Mouse (Mus musculus): ENCODE measurements around the gene Sccpdh.

Gene Sccpdh

GRCm38 (mm10) chr1:179668013-179668805 is at the start of gene Sccpdh:
Gene Sccpdh (plus strand): TSS chr1:179668210.
- peak; percentile 83 for DNase-seq (ENCODE audit: extremely low spot score)

DNA sequence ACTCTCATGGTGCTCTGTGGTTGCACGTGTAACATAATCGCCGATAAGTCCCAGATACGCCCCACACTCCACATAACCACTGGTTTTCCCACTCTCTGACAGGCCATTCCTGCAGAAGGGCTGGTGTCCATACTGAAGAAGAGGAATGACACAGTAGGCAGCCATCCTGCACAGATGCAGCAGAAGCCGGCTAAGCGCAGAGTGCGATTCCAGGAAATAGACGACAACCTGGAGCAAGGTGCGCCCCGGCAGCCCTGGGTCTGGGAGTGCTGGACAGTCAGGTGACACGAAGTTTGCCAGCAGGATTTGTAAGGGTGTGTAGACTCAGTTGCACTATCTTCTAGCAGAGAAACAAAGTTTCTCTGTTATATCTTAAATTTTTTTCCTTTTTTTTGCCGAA is 45.3 kb upstream of the Sccpdh start:
- DNase-seq (ENCODE audit: extremely low spot score), result no peak

DNA sequence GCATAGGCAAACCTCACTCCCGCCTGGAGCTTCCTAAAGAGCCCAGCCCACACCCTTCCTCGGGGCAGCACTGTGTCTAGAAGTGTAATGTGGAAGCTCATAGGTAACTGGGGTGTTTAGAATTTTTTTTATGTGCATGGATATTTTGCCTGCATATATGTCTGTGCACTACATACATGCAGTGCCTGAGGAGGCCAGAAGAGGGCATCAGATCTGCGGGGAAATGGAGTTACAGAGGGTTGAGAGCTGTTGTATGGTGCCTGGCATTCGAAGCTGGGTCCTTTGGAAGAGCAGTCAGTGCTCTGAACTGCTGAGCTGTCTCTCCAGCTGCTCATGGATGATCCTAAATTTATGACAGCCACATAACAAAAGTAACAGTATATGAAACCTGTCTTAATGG is 44.4 kb upstream of the Sccpdh start:
- peak; percentile 19 for DNase-seq (ENCODE audit: extremely low spot score)

DNA sequence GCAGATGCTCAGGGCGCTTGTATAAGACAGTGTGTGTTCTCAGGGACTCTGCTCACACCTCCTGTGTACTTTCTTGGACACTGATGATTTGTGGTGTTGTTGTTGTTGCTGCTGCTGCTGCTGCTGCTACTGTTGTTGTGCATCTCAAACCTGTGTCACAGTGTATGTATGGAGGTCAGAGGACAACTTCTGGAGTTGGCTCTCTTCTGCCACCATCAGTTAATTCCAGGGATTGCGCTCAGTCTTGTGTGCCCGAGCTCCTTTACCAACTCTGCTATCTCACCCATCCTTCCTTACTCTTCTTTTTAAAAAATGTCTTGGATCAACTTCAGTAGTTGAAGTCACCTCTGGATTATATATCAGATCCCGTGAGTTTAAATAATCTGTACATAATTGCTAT is 43.7 kb upstream of the Sccpdh start:
- peak; percentile 53 for DNase-seq (ENCODE audit: extremely low spot score)

DNA sequence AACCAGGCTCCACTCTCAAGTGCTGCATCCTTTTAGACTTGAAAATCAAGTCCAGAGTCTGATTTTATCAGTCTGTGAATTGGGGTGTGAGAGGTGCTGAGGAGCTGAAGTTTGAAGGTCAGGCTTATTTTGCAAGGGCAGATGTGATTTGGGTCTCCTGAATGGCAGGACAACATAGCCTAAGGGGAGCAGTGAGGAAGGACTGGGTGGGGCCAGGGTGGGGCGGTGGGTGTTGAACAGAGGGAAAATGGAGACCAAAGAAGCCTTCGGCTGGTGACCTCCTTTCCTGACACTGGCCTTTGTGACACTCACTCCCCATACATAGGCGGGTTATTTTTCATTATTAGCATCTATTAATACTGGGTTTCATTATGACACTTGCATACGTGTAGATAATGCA is 40.2 kb upstream of the Sccpdh start:
- DNase-seq (ENCODE audit: extremely low spot score), result no peak

DNA sequence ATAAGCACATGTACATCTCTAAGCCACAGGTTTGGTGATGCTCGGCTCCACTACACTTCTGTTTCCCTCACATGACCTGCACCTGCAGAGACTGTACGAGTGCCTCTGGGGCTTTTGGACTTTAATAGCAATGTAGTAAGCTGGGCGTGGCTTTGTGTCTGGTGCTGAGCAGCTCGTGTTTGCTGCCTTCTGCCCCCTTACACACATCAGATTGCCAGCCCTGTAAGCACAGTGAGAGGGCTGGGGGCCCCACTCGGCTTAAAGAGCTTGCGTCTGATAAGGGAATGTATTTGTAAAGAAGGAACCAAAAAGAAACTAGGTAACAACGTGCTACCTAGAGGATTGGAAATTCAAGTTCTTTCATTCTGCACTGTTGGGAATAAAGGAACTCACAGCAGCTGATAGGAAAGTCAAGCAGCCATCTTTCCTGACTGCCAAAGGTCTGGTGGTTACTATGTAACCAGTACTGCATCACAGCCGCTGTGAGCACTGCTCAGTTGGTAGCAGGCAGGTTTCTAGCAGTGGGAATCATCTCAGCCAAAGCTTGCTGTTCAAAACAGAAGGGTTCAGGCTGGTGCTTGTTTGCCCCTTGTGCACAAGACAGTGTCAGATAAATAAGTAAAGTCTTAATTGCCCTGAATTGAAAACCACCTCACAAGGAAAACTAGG is 39.4 kb upstream of the Sccpdh start:
- DNase-seq (ENCODE audit: extremely low spot score), result no peak

- DNase-seq (ENCODE audit: extremely low spot score), result no peak
These were observed 38.7 kb upstream of the Sccpdh start for GRCm38 (mm10) chr1:179629276-179629675.

- DNase-seq (ENCODE audit: extremely low spot score), result no peak
These were observed 35.1 kb upstream of the Sccpdh start for GRCm38 (mm10) chr1:179632746-179633413.

DNA sequence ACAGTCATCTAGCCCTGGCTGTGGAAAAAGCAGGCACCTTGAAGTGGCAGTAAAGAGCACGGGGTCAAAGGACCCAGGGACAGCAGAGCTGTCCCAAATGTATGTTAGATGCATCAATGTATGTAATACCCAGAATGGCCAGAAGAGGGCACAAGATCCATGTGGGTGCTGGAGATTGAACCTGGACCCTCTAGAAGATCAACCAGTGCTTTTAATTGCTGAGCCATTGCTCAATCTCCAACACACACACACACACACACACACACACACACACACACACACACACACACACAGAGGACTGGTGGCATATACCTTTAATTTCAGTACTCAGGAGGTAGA is 34.6 kb upstream of the Sccpdh start:
- DNase-seq (ENCODE audit: extremely low spot score), result peak; percentile 43

- no peak for DNase-seq (ENCODE audit: extremely low spot score)
These were observed 33.9 kb upstream of the Sccpdh start for GRCm38 (mm10) chr1:179634159-179634558.

GRCm38 (mm10) chr1:179642726-179643125 is 25.3 kb upstream of the Sccpdh start:
- DNase-seq (ENCODE audit: extremely low spot score), result no peak

DNA sequence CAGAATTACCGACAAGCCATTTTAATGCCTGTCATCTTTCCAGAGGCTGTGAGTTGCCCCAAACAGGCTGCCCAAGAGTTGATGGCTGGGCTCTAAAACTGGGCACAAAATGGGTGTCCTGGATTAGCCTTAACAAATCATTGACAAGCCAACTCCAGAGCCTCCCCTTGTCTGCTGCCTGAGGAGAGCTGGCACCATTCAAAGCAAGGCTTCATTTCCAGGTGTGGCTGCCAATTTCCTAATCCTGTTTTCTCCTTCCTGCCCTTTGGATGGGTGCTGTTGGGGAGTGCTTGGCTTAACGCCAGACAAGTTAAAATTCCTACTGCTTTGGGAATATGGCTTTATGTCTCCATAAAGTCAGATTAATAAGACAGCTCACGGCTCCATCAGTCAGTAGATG is 23.9 kb upstream of the Sccpdh start:
- DNase-seq (ENCODE audit: extremely low spot score), result no peak

GRCm38 (mm10) chr1:179645101-179645979 is 22.7 kb upstream of the Sccpdh start:
- peak; percentile 82 for DNase-seq (ENCODE audit: extremely low spot score)

- no peak for DNase-seq (ENCODE audit: extremely low spot score)
These were observed 22.1 kb upstream of the Sccpdh start for GRCm38 (mm10) chr1:179645980-179646268.

GRCm38 (mm10) chr1:179648678-179649077 is 19.3 kb upstream of the Sccpdh start:
- peak; percentile 14 for DNase-seq (ENCODE audit: extremely low spot score)

DNA sequence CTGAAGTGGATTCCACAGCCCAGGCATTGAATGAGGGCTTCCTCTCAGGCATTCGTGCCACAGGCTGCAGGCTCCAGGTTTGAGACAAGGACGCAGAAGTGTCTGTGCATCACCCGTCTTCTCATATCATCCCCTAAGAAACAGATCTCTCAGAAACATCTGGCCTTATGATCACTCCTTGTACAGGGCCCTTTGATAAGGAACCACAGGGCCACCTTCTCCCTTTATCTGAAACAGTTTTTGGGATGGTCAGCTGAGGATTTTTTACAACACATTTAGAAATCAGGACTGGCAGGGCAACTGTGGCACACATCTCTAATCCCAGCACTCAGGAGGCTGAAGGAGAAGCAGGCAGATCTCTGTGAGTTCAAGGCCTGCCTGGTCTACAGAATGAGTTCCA is 18.7 kb upstream of the Sccpdh start:
- no peak for DNase-seq (ENCODE audit: extremely low spot score)

GRCm38 (mm10) chr1:179650284-179650683 is 17.7 kb upstream of the Sccpdh start:
- no peak for DNase-seq (ENCODE audit: extremely low spot score)

- no peak for DNase-seq (ENCODE audit: extremely low spot score)
These were observed 16.8 kb upstream of the Sccpdh start for GRCm38 (mm10) chr1:179651224-179651623.

- DNase-seq (ENCODE audit: extremely low spot score), result no peak
These were observed 4.9 kb upstream of the Sccpdh start for GRCm38 (mm10) chr1:179663065-179663464.

- no peak for DNase-seq (ENCODE audit: extremely low spot score)
These were observed 3.6 kb upstream of the Sccpdh start for GRCm38 (mm10) chr1:179664309-179664930.

DNA sequence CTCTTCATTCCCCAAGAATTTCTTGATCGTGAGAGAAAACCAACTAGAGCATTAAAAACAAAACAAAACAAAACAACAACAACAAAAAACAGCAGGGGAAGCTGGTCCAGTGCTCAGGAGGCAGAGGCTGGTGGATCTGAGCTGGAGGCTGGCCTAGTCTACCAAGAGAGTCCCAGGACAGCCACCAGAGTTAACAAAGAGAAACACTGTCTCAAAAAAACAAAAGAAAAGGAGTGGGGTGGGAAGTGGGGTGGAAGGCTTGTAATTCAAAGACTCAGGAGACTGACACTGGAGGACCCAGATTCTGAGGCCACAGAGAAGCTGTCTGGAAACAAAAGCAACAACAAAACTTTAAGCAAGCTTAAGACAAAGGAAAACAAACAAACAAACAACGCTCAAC is 1.0 kb upstream of the Sccpdh start:
- peak; percentile 17 for DNase-seq (ENCODE audit: extremely low spot score)

DNA sequence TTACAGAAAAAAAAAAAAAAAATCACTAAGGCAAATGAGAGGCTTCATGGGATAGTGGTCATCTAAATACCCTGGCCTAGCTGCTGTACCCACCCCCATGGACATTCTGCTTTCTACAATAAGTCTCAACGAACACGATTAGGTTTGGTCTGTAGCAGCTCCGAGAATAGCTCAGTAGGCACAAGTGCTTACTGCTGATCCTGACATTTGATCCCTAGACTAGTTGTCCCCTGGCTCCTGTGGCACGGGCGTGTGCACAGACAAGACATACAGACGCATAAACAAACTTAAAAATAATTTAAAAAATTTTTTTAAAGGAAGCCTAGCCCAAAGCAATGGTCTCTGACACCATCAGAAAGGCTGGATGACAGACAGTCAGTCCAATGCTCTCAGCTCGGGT is 560 bp upstream of the Sccpdh start:
- DNase-seq (ENCODE audit: extremely low spot score), result no peak
